Mouse (Mus musculus) CD4-positive, CD25-positive, alpha-beta regulatory T cell, adult 9 weeks (primary cell): ENCODE data around the gene Ing3. TPM values are rescaled to one million over a fixed set of nuclear protein-coding genes. Genes with fewer than 3 reads are reported as not detected.

Source experiments
- polyA plus RNA-seq: library from polyadenylated mRNA; unstranded; fragments of 100-300 nt; shearing (Covaris generic); gene quantifications from one replicate; pipeline ENCODE4 v1.2.1, GENCODE M21; 2017

Gene Ing3
- polyA plus RNA-seq = 37.9 TPM

GRCm38 (mm10) chr6:21949226-21949731, at the start of gene Ing3:
Ing3 (plus strand) TSS chr6:21949571.

GRCm38 (mm10) chr6:21985732-21986540, 36.6 kb downstream of the Ing3 start, which contains the start of gene Cped1:
Cped1 (plus strand) TSS chr6:21985916.

Other genes starting within 250 kb of the Ing3 start
- not detected for gene Tspan12, start 97.1 kb upstream of the Ing3 start, polyA plus RNA-seq
- gene Cped1, start 36.3 kb downstream of the Ing3 start, polyA plus RNA-seq = not detected